Mouse (Mus musculus): ENCODE measurements around the gene Dusp11.
"Not testable (repeated sequence)": the region's sequence is repeated elsewhere in the genome, so short reads cannot be mapped to it uniquely, and the experiment has no call there.

The Dusp11 gene

DNA sequence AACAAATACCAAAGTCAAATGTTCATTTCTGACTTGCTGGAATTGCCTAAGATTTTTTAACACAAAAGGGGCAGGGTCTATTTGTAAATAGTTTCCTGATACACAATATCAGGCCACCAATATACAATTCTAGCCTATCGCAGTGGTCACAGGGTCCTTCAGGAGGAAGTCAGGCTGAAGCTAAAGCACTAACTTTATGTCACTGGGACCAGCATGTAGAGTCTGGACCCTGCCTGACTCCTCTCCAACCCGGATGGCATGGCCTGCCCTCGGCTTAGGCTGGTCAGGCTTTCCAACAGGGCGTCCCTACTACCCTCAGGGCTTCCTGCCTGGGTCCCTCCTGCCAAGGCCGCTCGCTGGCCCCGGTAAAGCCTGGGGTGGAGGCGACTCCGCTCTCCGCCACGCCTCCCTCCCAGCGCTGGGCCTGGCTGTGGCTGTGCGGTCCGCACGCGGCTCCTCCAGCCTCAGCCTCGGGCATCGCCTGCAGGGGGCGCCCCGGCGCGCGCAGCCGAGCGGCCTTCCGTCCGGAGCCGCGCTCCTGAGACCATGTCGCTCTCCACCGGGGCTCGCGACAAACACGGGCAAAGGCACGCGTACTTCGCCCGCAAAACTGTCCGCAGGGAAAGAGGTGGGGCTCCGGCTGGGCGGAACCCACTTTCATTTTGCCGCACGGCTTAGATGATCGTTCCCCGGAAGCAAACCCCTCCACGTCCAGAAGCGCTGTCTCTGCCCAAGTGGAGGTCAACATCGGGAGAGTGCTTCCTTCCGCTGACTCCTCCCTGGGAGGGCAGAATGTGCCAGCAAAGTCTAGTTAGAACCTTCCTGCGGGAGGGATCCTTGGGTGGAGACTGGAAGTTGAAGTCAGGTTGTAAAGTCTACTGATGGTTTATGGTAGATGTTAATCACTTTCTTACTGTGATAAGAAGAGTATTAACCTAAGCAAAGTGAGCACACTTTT, 24.7 kb downstream of the Dusp11 start:
- peak; percentile 91 to 92 for DNase-seq (ENCODE audit: low spot score in 2 of 2)

GRCm38 (mm10) chr6:85935646-85936045, 25.8 kb downstream of the Dusp11 start:
- DNase-seq (ENCODE audit: low spot score in 2 of 2), result no peak

- DNase-seq (ENCODE audit: low spot score in 2 of 2), result no peak
Observed at GRCm38 (mm10) chr6:85934047-85934446, 27.4 kb downstream of the Dusp11 start.

DNA sequence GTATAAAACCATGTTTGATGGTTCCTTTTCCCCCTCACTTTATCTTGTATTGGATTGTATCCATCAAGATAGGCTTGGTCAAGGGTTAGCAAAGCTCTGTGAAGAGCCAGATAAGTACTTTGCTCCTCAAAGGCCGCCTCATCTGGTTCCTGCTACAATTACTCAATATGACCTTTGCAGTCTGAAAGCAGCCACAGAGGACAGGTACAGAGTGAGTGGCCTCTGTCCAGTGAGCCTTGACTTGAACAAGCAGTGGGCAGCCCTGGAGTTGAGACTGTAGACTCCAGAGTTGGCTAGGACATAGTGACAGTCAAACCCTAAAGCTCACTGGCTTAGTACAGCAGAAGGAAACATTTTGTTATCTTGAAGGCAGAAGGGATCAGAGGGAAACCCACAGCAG, 32.2 kb downstream of the Dusp11 start:
- DNase-seq (ENCODE audit: low spot score in 2 of 2), result no peak

DNA sequence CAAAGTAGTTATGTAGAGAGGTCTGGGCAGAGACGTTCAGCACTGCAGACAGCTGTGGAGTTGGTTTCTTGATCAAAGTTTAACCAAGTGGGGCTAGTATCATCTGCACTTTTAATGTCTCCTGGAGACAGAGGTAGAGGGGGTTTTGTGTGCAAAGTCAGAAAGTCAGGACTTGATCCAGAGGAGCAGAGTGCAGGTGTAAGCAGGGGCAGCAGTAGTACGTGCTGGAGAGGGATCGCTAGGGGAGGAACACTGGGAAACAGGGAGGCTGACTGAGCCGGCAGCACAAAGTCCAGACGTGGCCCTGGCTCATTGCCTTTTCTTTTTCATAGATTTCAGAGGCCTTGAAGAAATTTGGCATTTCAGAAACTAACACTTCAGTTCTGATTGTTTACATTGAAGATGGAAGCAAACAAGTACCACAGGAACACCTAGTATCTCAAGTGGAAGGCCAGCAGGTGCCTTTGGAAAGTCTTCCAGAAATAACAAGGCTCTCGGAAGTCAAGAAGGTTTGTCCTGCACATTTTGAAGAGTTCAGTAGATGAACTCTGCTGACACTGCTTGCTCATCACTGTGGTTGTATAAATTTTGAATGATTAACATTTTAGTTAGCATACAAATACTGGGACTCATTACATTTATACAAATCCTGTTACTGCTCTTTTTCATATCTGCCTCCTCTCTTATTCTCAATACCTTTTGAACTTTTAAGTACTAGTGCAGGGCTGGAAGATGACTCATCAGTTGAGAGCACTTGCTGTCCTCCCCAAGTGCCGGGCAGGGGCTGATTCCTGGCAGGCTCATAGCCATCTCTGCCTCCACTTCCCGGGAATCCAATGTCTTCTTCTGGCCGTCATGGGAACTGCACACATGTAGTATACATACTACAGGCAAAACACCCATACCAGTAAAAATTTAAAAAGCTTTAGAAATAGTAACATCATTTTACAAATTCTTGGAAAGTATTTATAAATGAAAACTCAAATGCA, 33.7 kb downstream of the Dusp11 start:
- DNase-seq (ENCODE audit: low spot score in 2 of 2), result no peak

- no peak for DNase-seq (ENCODE audit: low spot score in 2 of 2)
Observed at GRCm38 (mm10) chr6:85926709-85927108, 34.8 kb downstream of the Dusp11 start.

DNA sequence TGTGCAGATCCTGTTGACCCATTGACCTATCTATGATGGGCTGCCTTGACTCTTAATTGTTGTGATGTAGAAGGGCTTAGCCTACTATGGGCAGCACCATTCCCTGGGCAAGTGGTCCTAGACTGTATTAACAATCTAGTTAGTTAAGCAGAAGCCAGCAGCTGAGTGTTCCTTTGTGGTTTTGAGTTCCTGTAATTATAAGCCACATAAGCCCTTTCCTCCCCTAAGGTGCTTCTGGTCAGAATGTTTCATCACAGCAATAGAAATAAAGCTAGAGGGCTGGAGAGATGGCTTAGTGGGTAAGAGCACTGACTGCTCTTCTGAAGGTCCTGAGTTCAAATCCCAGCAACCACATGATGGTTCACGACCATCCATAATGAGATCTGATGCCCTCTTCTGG, 37.8 kb downstream of the Dusp11 start:
- no peak for DNase-seq (ENCODE audit: low spot score in 2 of 2)

GRCm38 (mm10) chr6:85919401-85919800, 42.1 kb downstream of the Dusp11 start:
- DNase-seq (ENCODE audit: low spot score in 2 of 2), result no peak

DNA sequence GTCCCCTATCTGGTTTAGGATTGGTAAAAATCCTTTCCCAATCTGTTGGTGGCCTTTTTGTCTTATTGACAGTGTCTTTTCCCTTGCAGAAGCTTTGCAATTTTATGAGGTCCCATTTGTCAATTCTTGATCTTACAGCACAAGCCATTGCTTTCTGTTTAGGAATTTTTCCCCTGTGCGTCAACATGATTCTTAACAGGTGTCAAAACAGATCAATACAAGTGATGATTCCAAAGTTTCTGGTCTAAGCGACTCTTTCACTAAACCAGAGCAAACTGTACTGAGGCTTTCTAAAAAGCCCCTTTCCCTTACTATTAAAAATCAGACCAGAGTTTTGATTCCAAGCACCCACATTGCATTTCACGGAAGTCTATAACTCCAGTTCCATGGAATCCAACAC, 43.1 kb downstream of the Dusp11 start:
- DNase-seq (ENCODE audit: low spot score in 2 of 2), result not testable (repeated sequence)

DNA sequence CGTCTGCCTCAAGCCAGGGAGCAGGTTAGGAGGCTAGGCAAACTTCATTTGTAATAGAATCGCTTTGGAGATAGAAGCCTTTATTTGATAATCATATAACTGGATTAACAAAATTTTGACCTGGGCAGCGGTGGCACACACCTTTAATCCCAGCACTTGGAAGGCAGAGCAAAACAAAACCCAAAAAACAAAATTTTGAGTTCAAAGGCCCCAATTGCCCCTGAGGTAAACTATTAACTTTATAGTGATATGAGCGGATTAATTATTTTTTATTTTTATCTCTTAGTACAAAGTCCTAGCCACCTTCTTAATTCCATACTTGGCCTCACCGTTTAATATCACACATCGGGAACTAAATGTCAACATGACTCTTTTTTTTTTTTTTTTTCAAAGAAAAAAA, 44.9 kb downstream of the Dusp11 start:
- no peak for DNase-seq (ENCODE audit: low spot score in 2 of 2)

DNA sequence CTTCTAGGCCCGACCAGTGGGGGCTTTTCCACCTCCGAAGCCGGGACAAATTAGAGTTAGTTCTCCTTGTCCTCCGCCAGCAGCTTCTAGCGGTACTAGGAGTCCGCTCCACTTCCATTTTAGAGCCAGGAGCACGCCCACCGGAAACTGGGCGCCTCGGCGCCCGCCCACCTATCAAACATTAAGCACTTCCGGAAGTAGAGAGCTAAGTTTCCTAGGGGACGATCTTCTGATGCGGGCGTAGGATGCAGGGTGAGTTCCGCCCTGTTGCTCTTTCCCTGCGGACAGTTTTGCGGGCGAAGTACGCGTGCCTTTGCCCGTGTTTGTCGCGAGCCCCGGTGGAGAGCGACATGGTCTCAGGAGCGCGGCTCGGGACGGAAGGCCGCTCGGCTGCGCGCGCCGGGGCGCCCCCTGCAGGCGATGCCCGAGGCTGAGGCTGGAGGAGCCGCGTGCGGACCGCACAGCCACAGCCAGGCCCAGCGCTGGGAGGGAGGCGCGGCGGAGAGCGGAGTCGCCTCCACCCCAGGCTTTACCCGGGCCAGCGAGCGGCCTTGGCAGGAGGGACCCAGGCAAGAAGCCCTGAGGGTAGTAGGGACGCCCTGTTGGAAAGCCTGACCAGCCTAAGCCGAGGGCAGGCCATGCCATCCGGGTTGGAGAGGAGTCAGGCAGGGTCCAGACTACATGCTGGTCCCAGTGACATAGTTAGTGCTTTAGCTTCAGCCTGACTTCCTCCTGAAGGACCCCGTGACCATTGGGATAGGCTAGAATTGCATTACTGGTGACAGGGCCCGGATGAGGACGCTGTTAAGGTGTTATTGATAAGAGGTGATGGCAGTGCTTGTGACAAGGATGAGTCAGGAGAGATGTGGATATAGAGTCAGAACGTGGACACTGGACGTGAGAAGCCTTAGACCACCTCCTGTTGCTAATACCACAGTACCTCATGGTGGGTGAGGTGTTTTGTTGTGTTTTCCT, 45.6 kb downstream of the Dusp11 start, which contains the start of gene Nat8f1:
Gene Nat8f1 (minus strand): TSS at position 149 of the 975 bp plus-strand sequence.
- peak; percentile 90 to 94 for DNase-seq (ENCODE audit: low spot score in 2 of 2)

DNA sequence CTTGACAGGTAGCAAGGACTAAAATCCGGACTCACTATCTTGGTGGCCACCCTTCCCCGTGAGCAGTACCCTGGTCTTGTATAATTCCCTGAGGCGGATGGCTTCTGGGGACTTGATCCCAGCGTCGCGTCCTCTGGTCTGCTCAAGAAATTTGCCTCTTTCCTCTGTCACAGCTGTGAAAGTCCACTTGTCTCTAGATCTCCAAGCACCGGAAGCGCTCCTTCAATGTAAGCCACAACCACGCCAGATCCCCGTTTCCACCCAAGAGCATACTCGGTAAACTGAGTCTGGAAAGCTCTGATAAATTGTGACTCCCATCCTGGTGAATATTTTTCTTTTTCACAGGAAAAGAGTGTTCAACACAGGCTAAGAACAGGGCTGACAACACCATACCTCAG, 46.3 kb downstream of the Dusp11 start:
- no peak for DNase-seq (ENCODE audit: low spot score in 2 of 2)

- DNase-seq (ENCODE audit: low spot score in 2 of 2), result no peak
Observed at GRCm38 (mm10) chr6:85911587-85911986, 49.9 kb downstream of the Dusp11 start, which contains the start of gene Tprkb. Gene Tprkb, plus strand, starts transcription at chr6:85911865.

- DNase-seq (ENCODE audit: low spot score in 2 of 2), result no peak
Observed at GRCm38 (mm10) chr6:85909704-85910103, 51.8 kb downstream of the Dusp11 start.

- DNase-seq (ENCODE audit: low spot score in 2 of 2), result no peak
Observed at GRCm38 (mm10) chr6:85908341-85908740, 53.1 kb downstream of the Dusp11 start.

GRCm38 (mm10) chr6:85906911-85907351, 54.5 kb downstream of the Dusp11 start:
- peak; percentile 35 to 55 for DNase-seq (ENCODE audit: low spot score in 2 of 2)

DNA sequence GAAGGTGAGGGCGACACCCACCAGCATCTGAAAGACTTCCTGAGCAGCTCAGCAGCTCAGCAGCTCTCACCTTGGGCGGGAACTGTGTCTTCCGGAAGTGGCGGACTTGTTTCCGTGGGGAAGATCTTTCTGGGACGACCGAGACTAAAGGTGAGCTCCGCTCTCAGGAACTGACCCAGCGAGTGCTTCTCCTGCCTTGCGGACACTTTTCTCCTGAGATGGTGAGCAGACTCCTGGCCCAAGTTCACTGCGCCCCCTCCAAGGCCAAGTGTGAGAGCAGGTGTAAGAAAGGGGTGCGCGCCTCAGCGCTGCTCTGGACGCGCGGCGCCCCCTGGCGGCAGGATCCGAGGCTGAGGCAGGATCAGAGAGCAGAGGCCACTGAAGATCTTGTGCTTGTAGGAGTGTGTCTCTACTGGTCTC, 56.8 kb downstream of the Dusp11 start, which contains the start of gene Nat8f4:
Gene Nat8f4 (minus strand): TSS at position 243 of the 420 bp plus-strand sequence.
- peak; percentile 48 to 68 for DNase-seq (ENCODE audit: low spot score in 2 of 2)

- DNase-seq (ENCODE audit: low spot score in 2 of 2), result no peak
Observed at GRCm38 (mm10) chr6:85902303-85902702, 59.2 kb downstream of the Dusp11 start.

- not testable (repeated sequence) for DNase-seq (ENCODE audit: low spot score in 2 of 2)
Observed at GRCm38 (mm10) chr6:85898596-85899475, 62.6 kb downstream of the Dusp11 start.
